Mouse (Mus musculus): ENCODE measurements around the gene Npm3. TPM values are rescaled to one million over a fixed set of nuclear protein-coding genes. Genes with fewer than 3 reads are reported as not detected.

The Npm3 gene
- polyA plus RNA-seq, 1 experiment from 2014 or later, result 19.5 TPM

- Histone ChIP-seq H3K27ac (replicated peaks; ENCODE audit: low read depth, low read length) (no peak overlapping the region), H3K4me2 (ENCODE audit: low read depth, severe bottlenecking) (no peak overlapping the region), H3K27me3 (ENCODE audit: control insufficient read depth, insufficient read depth, low read length) (peaks cover 63% of the 10 kb centered on the region), H3K4me3 (ENCODE audit: low read depth, low read length) (no peak overlapping the region), H3K9me3 (ENCODE audit: control insufficient read depth, low read length) (no peaks in the 10 kb centered on the region), H3K36me3 (ENCODE audit: control insufficient read depth, insufficient read depth, low read length) (no peaks in the 10 kb centered on the region), H3K4me1 (ENCODE audit: control insufficient read depth, insufficient read depth, low read length) (peaks cover 16% of the 10 kb centered on the region), H3K9ac (ENCODE audit: low read length) (no peak overlapping the region)
- 37% methylated on average over 5 of the region's 5 CpGs for WGBS
- DNase-seq (ENCODE audit: low spot score), result no peak
- no peak for ATAC-seq (ENCODE audit: insufficient number of reproducible peaks, low FRiP score, low TSS enrichment, low read depth)
These were observed 15.2 kb downstream of the Npm3 start for GRCm38 (mm10) chr19:45734191-45734590.

GRCm38 (mm10) chr19:45733564-45733963, 15.8 kb downstream of the Npm3 start:
- H3K4me3 ChIP-seq (ENCODE audit: low read depth, low read length), result no peak overlapping the region
- no peaks in the 10 kb centered on the region for H3K9me3 ChIP-seq (ENCODE audit: control insufficient read depth, low read length)
- H3K36me3 ChIP-seq (ENCODE audit: control insufficient read depth, insufficient read depth, low read length), result no peaks in the 10 kb centered on the region
- ATAC-seq (ENCODE audit: insufficient number of reproducible peaks, low FRiP score, low TSS enrichment, low read depth) (no peak), DNase-seq (ENCODE audit: low spot score) (no peak)
- peaks cover 16% of the 10 kb centered on the region for H3K4me1 ChIP-seq (ENCODE audit: control insufficient read depth, insufficient read depth, low read length)
- no peak overlapping the region for H3K4me2 ChIP-seq (ENCODE audit: low read depth, severe bottlenecking)
- H3K27ac ChIP-seq (replicated peaks; ENCODE audit: low read depth, low read length), result no peak overlapping the region
- WGBS, result 9% methylated on average over 10 of the region's 10 CpGs
- H3K27me3 ChIP-seq (ENCODE audit: control insufficient read depth, insufficient read depth, low read length), result peaks cover 57% of the 10 kb centered on the region
- H3K9ac ChIP-seq (ENCODE audit: low read length), result no peak overlapping the region

GRCm38 (mm10) chr19:45731658-45732057, 17.7 kb downstream of the Npm3 start:
- DNase-seq (ENCODE audit: low spot score) (no peak), ATAC-seq (ENCODE audit: insufficient number of reproducible peaks, low FRiP score, low TSS enrichment, low read depth) (no peak)
- WGBS, result 83% methylated on average over 7 of the region's 7 CpGs
- H3K4me2 ChIP-seq (ENCODE audit: low read depth, severe bottlenecking), result no peak overlapping the region
- no peak overlapping the region for H3K9ac ChIP-seq (ENCODE audit: low read length)
- H3K27ac ChIP-seq (replicated peaks; ENCODE audit: low read depth, low read length), result no peak overlapping the region
- H3K4me3 ChIP-seq (ENCODE audit: low read depth, low read length), result no peak overlapping the region
- no peaks in the 10 kb centered on the region for H3K9me3 ChIP-seq (ENCODE audit: control insufficient read depth, low read length)
- H3K4me1 ChIP-seq (ENCODE audit: control insufficient read depth, insufficient read depth, low read length), result peaks cover 10% of the 10 kb centered on the region
- H3K27me3 ChIP-seq (ENCODE audit: control insufficient read depth, insufficient read depth, low read length), result peaks cover 38% of the 10 kb centered on the region
- no peaks in the 10 kb centered on the region for H3K36me3 ChIP-seq (ENCODE audit: control insufficient read depth, insufficient read depth, low read length)

GRCm38 (mm10) chr19:45730042-45730441, 19.3 kb downstream of the Npm3 start:
- H3K9me3 ChIP-seq (ENCODE audit: control insufficient read depth, low read length), result no peaks in the 10 kb centered on the region
- H3K27ac ChIP-seq (replicated peaks; ENCODE audit: low read depth, low read length), result no peak overlapping the region
- no peak overlapping the region for H3K4me3 ChIP-seq (ENCODE audit: low read depth, low read length)
- no peak overlapping the region for H3K9ac ChIP-seq (ENCODE audit: low read length)
- no peak overlapping the region for H3K4me2 ChIP-seq (ENCODE audit: low read depth, severe bottlenecking)
- 78% methylated on average over 8 of the region's 8 CpGs for WGBS
- H3K36me3 ChIP-seq (ENCODE audit: control insufficient read depth, insufficient read depth, low read length), result no peaks in the 10 kb centered on the region
- peaks cover 23% of the 10 kb centered on the region for H3K27me3 ChIP-seq (ENCODE audit: control insufficient read depth, insufficient read depth, low read length)
- ATAC-seq (ENCODE audit: insufficient number of reproducible peaks, low FRiP score, low TSS enrichment, low read depth) (no peak), DNase-seq (ENCODE audit: low spot score) (no peak)
- peaks cover 16% of the 10 kb centered on the region for H3K4me1 ChIP-seq (ENCODE audit: control insufficient read depth, insufficient read depth, low read length)

GRCm38 (mm10) chr19:45727231-45727630, 22.2 kb downstream of the Npm3 start:
- 71% methylated on average over 10 of the region's 10 CpGs for WGBS
- Histone ChIP-seq H3K4me2 (ENCODE audit: low read depth, severe bottlenecking) (no peak overlapping the region), H3K9me3 (ENCODE audit: control insufficient read depth, low read length) (no peaks in the 10 kb centered on the region), H3K9ac (ENCODE audit: low read length) (no peak overlapping the region), H3K4me1 (ENCODE audit: control insufficient read depth, insufficient read depth, low read length) (peaks cover 11% of the 10 kb centered on the region), H3K36me3 (ENCODE audit: control insufficient read depth, insufficient read depth, low read length) (no peaks in the 10 kb centered on the region), H3K27ac (replicated peaks; ENCODE audit: low read depth, low read length) (no peak overlapping the region), H3K4me3 (ENCODE audit: low read depth, low read length) (no peak overlapping the region), H3K27me3 (ENCODE audit: control insufficient read depth, insufficient read depth, low read length) (peaks cover 3% of the 10 kb centered on the region; the same call in 1 of the 2 replicates)
- DNase-seq (ENCODE audit: low spot score) (no peak), ATAC-seq (ENCODE audit: insufficient number of reproducible peaks, low FRiP score, low TSS enrichment, low read depth) (no peak)

GRCm38 (mm10) chr19:45725677-45726277, 23.6 kb downstream of the Npm3 start:
- Histone ChIP-seq H3K27ac (replicated peaks; ENCODE audit: low read depth, low read length) (no peak overlapping the region; the same call in 1 of the 2 replicates), H3K27me3 (ENCODE audit: control insufficient read depth, insufficient read depth, low read length) (no peaks in the 10 kb centered on the region), H3K4me1 (ENCODE audit: control insufficient read depth, insufficient read depth, low read length) (peaks cover 11% of the 10 kb centered on the region), H3K4me2 (ENCODE audit: low read depth, severe bottlenecking) (peak overlapping the region; percentile 24), H3K4me3 (ENCODE audit: low read depth, low read length) (no peak overlapping the region), H3K36me3 (ENCODE audit: control insufficient read depth, insufficient read depth, low read length) (no peaks in the 10 kb centered on the region), H3K9me3 (ENCODE audit: control insufficient read depth, low read length) (no peaks in the 10 kb centered on the region), H3K9ac (ENCODE audit: low read length) (no peak overlapping the region)
- DNase-seq (ENCODE audit: low spot score), result peak; percentile 84
- ATAC-seq (ENCODE audit: insufficient number of reproducible peaks, low FRiP score, low TSS enrichment, low read depth), result peak; percentile 77
- 8% methylated on average over 14 of the region's 14 CpGs for WGBS

- WGBS, result 71% methylated on average over 5 of the region's 5 CpGs
These were observed 27.2 kb downstream of the Npm3 start for GRCm38 (mm10) chr19:45722188-45722587.

GRCm38 (mm10) chr19:45718286-45718685, 31.1 kb downstream of the Npm3 start:
- Histone ChIP-seq H3K9me3 (ENCODE audit: control insufficient read depth, low read length) (no peaks in the 10 kb centered on the region), H3K4me3 (ENCODE audit: low read depth, low read length) (no peak overlapping the region), H3K36me3 (ENCODE audit: control insufficient read depth, insufficient read depth, low read length) (no peaks in the 10 kb centered on the region), H3K9ac (ENCODE audit: low read length) (no peak overlapping the region), H3K27me3 (ENCODE audit: control insufficient read depth, insufficient read depth, low read length) (no peaks in the 10 kb centered on the region), H3K4me2 (ENCODE audit: low read depth, severe bottlenecking) (no peak overlapping the region), H3K27ac (replicated peaks; ENCODE audit: low read depth, low read length) (no peak overlapping the region), H3K4me1 (ENCODE audit: control insufficient read depth, insufficient read depth, low read length) (peaks cover 3% of the 10 kb centered on the region; the same call in 1 of the 2 replicates)
- WGBS, result 84% methylated on average over 3 of the region's 3 CpGs
- no peak for ATAC-seq (ENCODE audit: insufficient number of reproducible peaks, low FRiP score, low TSS enrichment, low read depth)
- DNase-seq (ENCODE audit: low spot score), result no peak

More at GRCm38 (mm10) chr19:45722188-45722587, 27.2 kb downstream of the Npm3 start:
- DNase-seq (ENCODE audit: low spot score) (no peak), ATAC-seq (ENCODE audit: insufficient number of reproducible peaks, low FRiP score, low TSS enrichment, low read depth) (no peak)
- Histone ChIP-seq H3K4me2 (ENCODE audit: low read depth, severe bottlenecking) (no peak overlapping the region), H3K4me1 (ENCODE audit: control insufficient read depth, insufficient read depth, low read length) (peaks cover 14% of the 10 kb centered on the region), H3K27ac (replicated peaks; ENCODE audit: low read depth, low read length) (no peak overlapping the region), H3K9me3 (ENCODE audit: control insufficient read depth, low read length) (no peaks in the 10 kb centered on the region), H3K4me3 (ENCODE audit: low read depth, low read length) (no peak overlapping the region), H3K27me3 (ENCODE audit: control insufficient read depth, insufficient read depth, low read length) (no peaks in the 10 kb centered on the region), H3K9ac (ENCODE audit: low read length) (no peak overlapping the region), H3K36me3 (ENCODE audit: control insufficient read depth, insufficient read depth, low read length) (no peaks in the 10 kb centered on the region)

Measured in limb, embryonic 11.5 days (tissue).